Mouse (Mus musculus): Measurements from ENCODE around the gene Prrg3.
"Not testable (repeated sequence)": the region's sequence is repeated elsewhere in the genome, so short reads cannot be mapped to it uniquely, and the experiment has no call there.

Prrg3 gene

GRCm38 (mm10) chrX:71962073-71963051 is at the start of gene Prrg3:
Prrg3 (plus strand) TSS chrX:71962624.
- DNase-seq (ENCODE audit: low read depth, low spot score): peak; percentile 61

GRCm38 (mm10) chrX:71946631-71947030 is 15.8 kb upstream of the Prrg3 start:
- peak; percentile 45 for DNase-seq (ENCODE audit: low read depth, low spot score)

GRCm38 (mm10) chrX:71958366-71958765 is 4.1 kb upstream of the Prrg3 start:
- DNase-seq (ENCODE audit: low read depth, low spot score): no peak

GRCm38 (mm10) chrX:71963275-71963912 is 970 bp downstream of the Prrg3 start:
- DNase-seq (ENCODE audit: low read depth, low spot score): no peak

GRCm38 (mm10) chrX:71968216-71968615 is 5.8 kb downstream of the Prrg3 start:
- no peak for DNase-seq (ENCODE audit: low read depth, low spot score)

- DNase-seq (ENCODE audit: low read depth, low spot score): no peak
These were observed 6.4 kb downstream of the Prrg3 start for GRCm38 (mm10) chrX:71968816-71969215.

GRCm38 (mm10) chrX:71971325-71971724 is 8.9 kb downstream of the Prrg3 start:
- no peak for DNase-seq (ENCODE audit: low read depth, low spot score)

GRCm38 (mm10) chrX:71972686-71973085 is 10.3 kb downstream of the Prrg3 start, which contains the start of gene Fate1:
Fate1 (plus strand) TSS chrX:71972986.
- DNase-seq (ENCODE audit: low read depth, low spot score): no peak

- DNase-seq (ENCODE audit: low read depth, low spot score): not testable (repeated sequence)
These were observed 15.3 kb downstream of the Prrg3 start for GRCm38 (mm10) chrX:71977681-71978080.

- no peak for DNase-seq (ENCODE audit: low read depth, low spot score)
These were observed 18.0 kb downstream of the Prrg3 start for GRCm38 (mm10) chrX:71980443-71980842.

- DNase-seq (ENCODE audit: low read depth, low spot score): no peak
These were observed 18.9 kb downstream of the Prrg3 start for GRCm38 (mm10) chrX:71981322-71981721.

GRCm38 (mm10) chrX:71983205-71983604 is 20.8 kb downstream of the Prrg3 start:
- DNase-seq (ENCODE audit: low read depth, low spot score): no peak

- no peak for DNase-seq (ENCODE audit: low read depth, low spot score)
These were observed 21.4 kb downstream of the Prrg3 start for GRCm38 (mm10) chrX:71983775-71984174.

GRCm38 (mm10) chrX:71991549-71991948 is 29.1 kb downstream of the Prrg3 start, which contains the start of gene Cnga2:
Cnga2 (plus strand) TSS chrX:71991849.
- no peak for DNase-seq (ENCODE audit: low read depth, low spot score)

- no peak for DNase-seq (ENCODE audit: low read depth, low spot score)
These were observed 33.5 kb downstream of the Prrg3 start for GRCm38 (mm10) chrX:71995972-71996371.

GRCm38 (mm10) chrX:72009930-72010329 is 47.5 kb downstream of the Prrg3 start:
- DNase-seq (ENCODE audit: low read depth, low spot score): no peak

- DNase-seq (ENCODE audit: low read depth, low spot score): no peak
These were observed 49.8 kb downstream of the Prrg3 start for GRCm38 (mm10) chrX:72012236-72012635.

- DNase-seq (ENCODE audit: low read depth, low spot score): peak; percentile 0
These were observed 50.4 kb downstream of the Prrg3 start for GRCm38 (mm10) chrX:72012804-72013203.

- DNase-seq (ENCODE audit: low read depth, low spot score): no peak
These were observed 59.8 kb downstream of the Prrg3 start for GRCm38 (mm10) chrX:72022241-72022640.

All from forelimb bud, embryonic 11.5 days (tissue).